Mouse (Mus musculus) forelimb bud, embryonic 11.5 days (tissue): ENCODE data around the gene Mfsd6.

ENCODE experiments used
- DNase-seq: peaks from one replicate; pipeline ENCODE4 v3.0.0-alpha.2; 2012; ENCODE audit warnings: low read depth, low spot score

The Mfsd6 gene

DNA sequence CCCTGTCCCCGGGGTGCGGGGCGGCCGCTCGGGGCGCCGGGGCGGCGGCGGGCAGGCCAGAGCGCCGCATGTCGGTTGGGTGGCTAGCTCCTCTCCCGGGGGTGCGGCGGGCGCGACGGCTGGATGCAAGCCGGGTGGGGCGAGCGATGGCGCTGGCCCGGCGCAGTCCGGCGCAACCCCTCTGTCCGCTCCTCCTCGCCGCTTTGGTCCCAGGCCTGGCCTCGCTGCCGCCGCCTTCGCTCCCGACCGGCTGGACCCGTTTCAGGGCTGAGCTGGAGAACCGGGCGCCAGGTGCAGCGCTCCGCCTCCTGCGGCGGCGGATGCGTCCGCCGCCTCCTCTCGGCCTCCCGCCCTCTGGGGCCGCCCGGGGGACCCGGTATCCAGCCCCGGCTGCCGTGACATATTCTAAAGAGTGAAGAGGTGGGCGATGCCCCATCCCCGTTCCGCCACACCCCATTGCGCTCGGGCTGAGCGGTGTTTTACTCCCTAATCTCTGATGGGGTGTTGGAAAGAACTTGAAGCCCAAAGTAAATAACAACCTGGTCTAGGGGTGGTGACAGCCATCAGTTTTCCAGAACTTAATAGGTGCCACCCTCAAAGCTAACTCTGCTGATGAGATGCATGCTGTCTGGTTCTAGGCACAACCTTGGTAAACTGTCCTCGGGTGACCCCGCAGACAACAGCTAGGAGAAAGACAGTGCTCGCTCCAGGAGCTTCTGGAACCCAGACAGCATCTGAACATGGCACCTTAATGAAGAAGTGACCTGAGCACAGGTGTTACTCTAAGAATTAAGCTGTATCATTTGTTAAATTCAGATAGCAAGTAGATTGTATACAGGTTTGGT lies at the start of gene Mfsd6:
Gene Mfsd6 (minus strand): TSS at position 407 of the 845 bp plus-strand sequence.
- peak; percentile 14 for DNase-seq

- DNase-seq: no peak
These were observed 38.2 kb upstream of the Mfsd6 start for GRCm38 (mm10) chr1:52765176-52766111.

- DNase-seq: no peak
These were observed 36.9 kb upstream of the Mfsd6 start for GRCm38 (mm10) chr1:52763894-52764809.

DNA sequence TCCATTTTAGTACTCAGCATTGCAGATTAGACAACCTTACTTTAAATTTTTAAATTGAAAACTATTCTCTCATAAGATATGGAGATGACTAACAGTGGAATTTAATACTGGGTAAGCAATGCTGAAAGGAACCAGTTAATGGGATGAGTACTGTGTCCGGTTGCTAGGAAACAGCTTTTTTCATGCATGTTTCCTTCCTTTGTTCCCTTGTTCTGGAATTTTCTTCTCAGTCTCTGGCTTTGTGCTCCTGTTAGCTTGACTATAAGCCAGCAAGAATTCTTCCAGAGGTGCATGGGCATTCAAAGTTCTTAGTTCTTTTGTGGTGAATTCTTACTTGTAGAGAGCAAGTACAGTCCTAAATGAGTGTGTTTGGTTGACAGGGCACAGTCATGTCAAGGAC lies 30.9 kb upstream of the Mfsd6 start:
- DNase-seq: no peak

DNA sequence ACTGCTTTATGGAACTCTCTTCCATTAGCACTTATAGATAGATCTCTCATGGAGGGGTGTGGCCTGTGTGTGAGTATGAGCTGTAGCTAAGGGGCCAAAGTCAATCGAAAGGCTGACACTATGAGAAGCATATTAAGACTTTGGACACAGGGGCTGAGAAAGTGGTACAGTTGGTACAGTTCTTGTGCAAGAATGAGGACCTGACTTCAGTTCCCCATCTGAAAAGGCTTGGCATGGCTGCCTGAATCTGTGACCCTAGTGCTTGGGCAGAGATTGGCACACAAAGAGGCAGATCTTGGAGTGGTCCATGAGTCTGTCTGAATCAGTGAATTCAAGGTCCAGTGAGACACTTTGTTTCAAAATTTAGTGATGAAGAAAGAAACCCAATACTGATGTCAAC lies 27.1 kb upstream of the Mfsd6 start:
- no peak for DNase-seq

- DNase-seq: no peak
These were observed 26.6 kb upstream of the Mfsd6 start for GRCm38 (mm10) chr1:52753828-52754227.

- no peak for DNase-seq
These were observed 25.4 kb upstream of the Mfsd6 start for GRCm38 (mm10) chr1:52752706-52753105.

DNA sequence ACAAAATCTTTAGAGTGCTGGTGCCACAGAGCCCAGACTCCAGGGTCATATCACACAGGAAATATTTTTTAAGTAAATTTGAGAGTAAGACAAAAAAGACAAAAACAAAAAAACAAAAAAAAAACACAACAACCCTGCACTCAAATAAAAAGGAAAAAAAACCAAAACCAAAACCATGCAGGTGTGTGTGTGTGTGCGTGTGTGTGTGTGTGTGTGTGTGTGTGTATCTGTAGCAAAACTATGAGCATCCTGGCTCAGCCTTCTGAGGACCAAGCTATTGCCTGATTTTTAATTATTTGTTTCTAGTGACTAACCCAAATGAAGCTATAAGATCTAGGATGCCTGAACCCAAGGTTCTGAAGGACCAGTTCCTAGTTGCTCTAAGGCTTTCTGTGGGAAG lies 24.4 kb upstream of the Mfsd6 start:
- DNase-seq: no peak

GRCm38 (mm10) chr1:52749978-52750377 lies 22.7 kb upstream of the Mfsd6 start:
- DNase-seq: no peak

DNA sequence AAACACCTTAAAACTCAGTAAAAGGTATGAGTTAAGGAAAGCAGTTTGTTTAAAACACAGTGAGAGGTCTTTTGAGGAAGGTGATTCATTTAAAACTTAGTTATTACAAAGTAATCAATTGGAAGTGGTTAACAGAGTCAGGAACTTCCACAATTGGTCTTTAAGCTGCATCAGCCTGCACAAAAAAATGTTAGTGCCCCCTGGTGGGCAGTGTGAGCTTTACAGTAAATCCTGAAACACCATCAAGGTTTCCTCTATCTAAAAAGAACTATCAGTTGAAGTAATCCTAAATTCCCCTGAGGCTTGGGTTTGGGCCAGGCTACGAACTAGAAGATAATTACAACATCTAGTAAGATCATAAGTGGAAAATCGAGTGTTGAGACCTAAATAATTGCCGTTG lies 21.0 kb upstream of the Mfsd6 start:
- peak; percentile 57 for DNase-seq

- DNase-seq: no peak
These were observed 15.3 kb upstream of the Mfsd6 start for GRCm38 (mm10) chr1:52742567-52742966.

DNA sequence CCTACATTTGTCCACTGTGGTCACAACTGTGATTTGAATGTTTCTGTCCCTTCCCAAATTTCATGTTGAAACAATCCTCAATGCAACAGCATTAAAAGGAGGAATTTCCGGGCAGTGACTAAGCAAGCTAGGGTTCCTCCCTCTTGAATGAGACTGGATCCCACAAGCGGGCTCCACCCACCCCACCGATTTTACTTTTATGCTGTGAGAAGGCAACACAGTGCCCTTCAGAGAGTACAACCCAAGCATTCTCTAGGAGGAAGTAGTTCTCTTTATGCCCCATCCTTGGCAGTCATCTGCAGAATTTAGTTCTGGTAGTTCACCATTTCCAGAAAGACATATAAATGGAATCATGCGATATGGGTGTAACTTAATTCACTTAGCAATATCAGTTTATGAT lies 6.9 kb upstream of the Mfsd6 start:
- DNase-seq: no peak

DNA sequence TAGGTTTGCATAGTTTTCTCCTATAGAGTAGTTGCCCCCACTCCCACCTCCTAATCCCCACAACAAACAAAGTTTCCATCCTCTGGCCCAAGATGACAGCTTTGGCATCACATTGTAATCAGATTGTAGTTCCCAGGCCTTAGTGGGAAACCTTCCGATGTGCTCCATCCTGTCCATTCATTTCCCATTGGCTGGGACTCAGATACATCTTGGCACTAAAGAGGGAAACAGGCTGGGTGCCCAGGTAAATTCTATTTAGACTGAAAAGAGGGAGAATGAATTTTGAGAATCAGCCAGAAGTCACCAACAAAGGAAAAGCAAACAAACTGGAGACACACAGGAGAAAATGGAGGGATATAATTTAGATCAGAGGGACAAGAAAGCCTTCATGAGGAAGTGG lies 3.0 kb upstream of the Mfsd6 start:
- no peak for DNase-seq

DNA sequence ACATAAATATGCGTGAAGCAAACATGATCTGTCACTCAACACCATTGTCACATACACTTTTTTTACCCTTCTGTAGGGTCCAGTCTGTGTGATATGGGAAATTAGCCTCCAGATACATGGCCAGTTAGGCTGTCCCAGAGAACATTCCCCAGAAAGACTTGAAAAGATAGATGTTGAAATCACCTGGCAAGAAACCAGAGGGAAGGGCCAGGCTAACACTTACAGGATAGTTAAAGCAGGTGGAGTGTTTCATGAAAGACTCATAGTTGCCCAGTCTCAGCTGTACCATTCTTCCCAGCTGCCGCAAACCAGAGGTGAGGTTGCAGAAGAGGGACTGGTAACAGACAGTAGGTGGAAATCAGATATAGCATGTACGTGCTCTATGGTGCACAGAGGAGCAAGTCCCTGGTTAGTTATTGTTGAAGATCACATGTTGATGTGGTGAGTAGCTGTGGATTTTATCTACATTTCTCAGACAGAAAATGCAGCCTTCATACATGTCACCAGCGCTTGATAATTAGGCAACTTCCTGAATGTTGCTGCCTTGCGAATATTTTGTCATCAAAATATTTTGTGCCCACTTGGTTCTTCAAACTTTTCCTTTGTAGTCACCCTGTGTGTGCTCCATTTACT lies 1.7 kb upstream of the Mfsd6 start:
- DNase-seq: no peak

- peak; percentile 26 for DNase-seq
These were observed 749 bp downstream of the Mfsd6 start for GRCm38 (mm10) chr1:52726371-52727055.

DNA sequence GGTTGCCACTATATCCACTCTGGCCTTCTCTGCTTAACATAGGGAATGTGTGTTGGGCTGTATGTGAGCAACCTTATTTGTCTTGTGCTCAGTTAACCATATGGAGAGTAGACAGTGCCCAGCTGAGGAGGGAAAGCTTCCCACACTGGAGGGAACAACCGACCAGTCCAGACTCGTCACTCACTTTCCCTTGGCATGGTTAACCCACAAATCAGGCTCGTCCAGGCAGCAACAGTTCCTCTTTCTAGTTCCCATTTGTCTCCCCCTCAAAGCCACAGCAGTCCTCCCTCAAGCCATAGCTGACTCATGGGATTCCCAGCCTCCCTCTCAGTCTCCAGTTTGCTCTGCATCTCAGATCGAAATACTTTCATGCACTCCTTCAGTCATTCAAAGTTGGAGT lies 4.7 kb downstream of the Mfsd6 start:
- no peak for DNase-seq

DNA sequence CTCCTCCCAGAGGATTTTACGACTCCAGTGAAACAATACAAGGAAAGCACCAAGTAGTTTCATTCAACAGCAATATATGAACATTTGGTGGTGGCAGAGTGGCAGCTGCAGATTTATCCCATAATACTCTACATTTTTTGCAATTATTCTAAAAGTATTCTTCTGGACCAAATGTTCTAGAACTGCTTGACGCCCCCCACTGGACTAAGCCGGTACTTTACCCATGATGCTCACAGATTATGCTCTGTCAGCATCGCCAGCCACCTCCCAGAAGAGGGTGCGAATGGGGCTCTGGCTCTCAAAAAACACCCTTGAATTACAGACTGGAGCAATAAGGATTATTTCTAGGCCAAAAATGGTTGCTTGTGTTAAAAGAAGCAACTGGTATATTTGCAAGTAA lies 8.2 kb downstream of the Mfsd6 start:
- DNase-seq: no peak

DNA sequence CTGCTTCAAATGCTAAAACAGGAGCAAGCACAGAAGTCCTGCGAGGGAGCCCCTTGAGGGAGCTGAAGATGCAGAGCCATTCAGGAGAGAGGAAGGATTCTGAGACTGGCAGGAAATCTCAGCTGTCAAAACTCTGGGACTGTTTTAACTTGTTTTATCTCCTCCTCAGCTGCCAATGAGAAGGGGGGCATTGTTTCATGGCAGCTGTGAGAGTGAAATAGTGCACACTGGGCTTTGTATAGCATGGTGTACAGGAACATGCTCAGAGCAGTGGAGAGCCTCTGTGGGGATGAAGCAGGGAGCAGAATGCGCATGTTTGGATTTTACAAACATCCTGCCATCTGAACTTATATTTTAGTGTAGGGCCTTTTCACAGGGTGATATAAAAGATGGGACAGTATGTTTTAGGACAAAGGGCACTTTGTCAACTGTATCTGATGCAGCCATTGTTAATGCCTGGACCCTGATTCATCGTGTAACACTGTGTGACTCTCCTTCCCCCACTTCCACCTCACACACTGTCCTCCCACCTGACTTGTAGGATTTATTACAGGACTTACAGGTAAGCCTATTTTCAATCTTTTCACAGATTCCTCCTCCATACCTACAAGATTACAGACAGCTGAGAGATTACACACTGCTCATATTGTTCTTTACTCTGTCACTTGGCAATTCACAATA lies 9.1 kb downstream of the Mfsd6 start:
- DNase-seq: no peak

GRCm38 (mm10) chr1:52714451-52714850 lies 12.8 kb downstream of the Mfsd6 start:
- DNase-seq: no peak

DNA sequence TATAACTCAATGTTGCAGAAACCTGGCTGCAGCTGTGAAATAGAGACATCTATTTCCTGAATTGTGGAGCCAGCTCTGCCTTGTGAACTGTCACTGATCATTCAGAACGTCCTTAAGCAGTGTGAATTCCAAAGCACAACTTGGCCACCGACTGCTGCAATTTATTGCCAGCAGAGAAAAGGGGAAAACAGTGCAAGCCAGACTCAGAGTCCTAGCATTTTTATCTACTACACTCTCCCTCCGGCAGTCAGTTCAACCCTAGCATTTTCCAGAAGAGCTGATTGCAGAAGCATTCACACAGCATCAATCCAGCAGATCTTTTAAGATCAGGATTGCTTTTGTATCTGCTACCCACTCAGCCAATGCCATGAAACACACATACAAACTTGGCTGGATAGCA lies 13.2 kb downstream of the Mfsd6 start:
- DNase-seq: no peak
